Mouse (Mus musculus) embryonic fibroblast, embryonic 13.5 days (primary cell): ENCODE measurements around the gene Rragd.

ENCODE experiments used
- CTCF ChIP-seq: IDR thresholded peaks from 2 replicates; pipeline ENCODE4 v1.5.1; 2011; ENCODE audit warnings: mild to moderate bottlenecking, control low read depth, low read length, moderate library complexity, borderline replicate concordance; ENCODE audit not compliant: insufficient read depth
- POLR2A ChIP-seq: IDR thresholded peaks from 2 replicates; pipeline ENCODE4 v1.6.1; 2011; ENCODE audit warnings: low read depth, mild to moderate bottlenecking, control low read depth, low read length, moderate library complexity

- TF ChIP-seq CTCF (no peak), POLR2A (no peak)
These were observed 69.2 kb downstream of the Rragd start for GRCm38 (mm10) chr4:33052055-33052454.
